Mouse (Mus musculus) gastrocnemius, postnatal 4 days (tissue): ENCODE data around the gene Gm20708. TPM values are rescaled to one million over a fixed set of nuclear protein-coding genes. Genes with fewer than 3 reads are reported as not detected.
"Not testable (repeated sequence)": the region's sequence is repeated elsewhere in the genome, so short reads cannot be mapped to it uniquely, and the experiment has no call there.

Source experiments
- DNase-seq, 2 experiments: peaks; one replicate each; pipeline ENCODE4 v3.0.0; 2021 to 2022; ENCODE audit warnings: low spot score in 2 of 2, mixed read lengths in 2 of 2
- total RNA-seq, 2 experiments: library from RNA; stranded (reverse); gene quantifications; 2 replicates each; pipeline ENCODE4 v1.2.3; 2021

Gm20708 gene
- total RNA-seq, 2 experiments from 2014 or later, result 3.3 to 3.6 TPM

GRCm38 (mm10) chr11:117830401-117830800 lies 20.9 kb downstream of the Gm20708 start:
- DNase-seq, result no peak

- DNase-seq, result peak; percentile 75 to 84
Observed at GRCm38 (mm10) chr11:117832086-117832969, 22.9 kb downstream of the Gm20708 start.

GRCm38 (mm10) chr11:117833509-117833908 lies 24.0 kb downstream of the Gm20708 start:
- not testable (repeated sequence) for DNase-seq

GRCm38 (mm10) chr11:117834086-117834485 lies 24.6 kb downstream of the Gm20708 start:
- DNase-seq, result no peak

- no peak for DNase-seq
Observed at GRCm38 (mm10) chr11:117836306-117836705, 26.8 kb downstream of the Gm20708 start.

- no peak for DNase-seq
Observed at GRCm38 (mm10) chr11:117838572-117838971, 29.1 kb downstream of the Gm20708 start.

- no peak for DNase-seq
Observed at GRCm38 (mm10) chr11:117839021-117839420, 29.6 kb downstream of the Gm20708 start.

GRCm38 (mm10) chr11:117840910-117841309 lies 31.4 kb downstream of the Gm20708 start:
- no peak for DNase-seq

- no peak for DNase-seq
Observed at GRCm38 (mm10) chr11:117843434-117843833, 34.0 kb downstream of the Gm20708 start.

- no peak for DNase-seq
Observed at GRCm38 (mm10) chr11:117844997-117845396, 35.5 kb downstream of the Gm20708 start.

- DNase-seq, result no peak
Observed at GRCm38 (mm10) chr11:117845651-117846050, 36.2 kb downstream of the Gm20708 start.

- no peak for DNase-seq
Observed at GRCm38 (mm10) chr11:117846640-117847039, 37.2 kb downstream of the Gm20708 start.

- no peak for DNase-seq
Observed at GRCm38 (mm10) chr11:117847593-117848215, 38.2 kb downstream of the Gm20708 start.

- peak in 1 of 2 experiments; percentile 52 for DNase-seq
Observed at GRCm38 (mm10) chr11:117848271-117848984, 39.0 kb downstream of the Gm20708 start.

- DNase-seq, result peak; percentile 94 to 96
Observed at GRCm38 (mm10) chr11:117848985-117849671, 39.7 kb downstream of the Gm20708 start, which contains the start of gene Birc5. Gene Birc5, plus strand, starts transcription at chr11:117849251.

- no peak for DNase-seq
Observed at GRCm38 (mm10) chr11:117852875-117853274, 43.4 kb downstream of the Gm20708 start.

- DNase-seq, result no peak
Observed at GRCm38 (mm10) chr11:117854241-117854640, 44.8 kb downstream of the Gm20708 start.

GRCm38 (mm10) chr11:117855360-117855759 lies 45.9 kb downstream of the Gm20708 start:
- DNase-seq, result no peak

GRCm38 (mm10) chr11:117855975-117856374 lies 46.5 kb downstream of the Gm20708 start:
- DNase-seq, result no peak

- no peak for DNase-seq
Observed at GRCm38 (mm10) chr11:117857462-117857861, 48.0 kb downstream of the Gm20708 start.

- no peak for DNase-seq
Observed at GRCm38 (mm10) chr11:117858392-117858791, 48.9 kb downstream of the Gm20708 start.
